Mouse (Mus musculus) lung, embryonic 14.5 days (tissue): ENCODE data around the gene Lclat1. TPM values are rescaled to one million over a fixed set of nuclear protein-coding genes. Genes with fewer than 3 reads are reported as not detected.

Experiments used
- ATAC-seq: fragments of 200-750 bp; cut with Nextera tagmentation; 2 replicates; pipeline ENCODE4 v1.8.0; 2017; ENCODE audit warnings: mild to moderate bottlenecking, moderate TSS enrichment, moderate library complexity; ENCODE audit not compliant: insufficient read depth
- DNase-seq: peaks from one replicate; pipeline ENCODE4 v3.0.0-alpha.2; 2015
- H3K27ac ChIP-seq: fragments of 300-500 bp; sonication (generic); 2 replicates; pipeline ENCODE4 v1.5.1; 2014; ENCODE audit warnings: low read depth, mild to moderate bottlenecking, moderate library complexity
- H3K27me3 ChIP-seq: fragments of 300-500 bp; sonication (generic); 2 replicates; pipeline ENCODE4 v1.6.1; 2014; ENCODE audit warnings: low read length, control low read depth; ENCODE audit not compliant: insufficient read depth
- H3K36me3 ChIP-seq: fragments of 300-500 bp; sonication (generic); 2 replicates; pipeline ENCODE4 v1.6.1; 2014; ENCODE audit warnings: control low read depth; ENCODE audit not compliant: insufficient read depth
- H3K4me1 ChIP-seq: fragments of 300-500 bp; sonication (generic); 2 replicates; pipeline ENCODE4 v1.6.1; 2014; ENCODE audit warnings: antibody characterized with exemption, control low read depth; ENCODE audit not compliant: insufficient read depth
- H3K4me2 ChIP-seq: fragments of 300-500 bp; sonication (generic); 2 replicates; pipeline ENCODE4 v1.6.1; 2014; ENCODE audit warnings: mild to moderate bottlenecking
- H3K4me3 ChIP-seq: fragments of 300-500 bp; sonication (generic); 2 replicates; pipeline ENCODE4 v1.5.1; 2014; ENCODE audit warnings: low read depth, low read length
- H3K9ac ChIP-seq: fragments of 300-500 bp; sonication (generic); 2 replicates; pipeline ENCODE4 v1.6.1; 2014
- H3K9me3 ChIP-seq: fragments of 300-500 bp; sonication (generic); 2 replicates; pipeline ENCODE4 v1.6.1; 2016; ENCODE audit warnings: low read depth, low read length, control low read depth
- CTCF ChIP-seq: IDR thresholded peaks from 2 replicates; pipeline ENCODE4 v1.5.1; 2016; ENCODE audit warnings: antibody characterized with exemption, low read depth
- WGBS: fragments of 180-500 bp; shearing (Covaris S2); extraction: QIAGEN DNeasy Blood & Tissue Kit; methylation state at CpG from one replicate; pipeline ENCODE4 v1.1.7; 2014; 5-methylcytosine and 5-hydroxymethylcytosine counted together
- polyA plus RNA-seq: library from polyadenylated mRNA; unstranded; fragments of >200 nt; fragmentation: Nextera tagmentation; extraction: Ambion mirVana; gene quantifications from 2 replicates; pipeline ENCODE4 v1.2.1, GENCODE M21; 2014

Lclat1 gene
- polyA plus RNA-seq, 1 experiment from 2014 or later: 23.0 TPM

DNA sequence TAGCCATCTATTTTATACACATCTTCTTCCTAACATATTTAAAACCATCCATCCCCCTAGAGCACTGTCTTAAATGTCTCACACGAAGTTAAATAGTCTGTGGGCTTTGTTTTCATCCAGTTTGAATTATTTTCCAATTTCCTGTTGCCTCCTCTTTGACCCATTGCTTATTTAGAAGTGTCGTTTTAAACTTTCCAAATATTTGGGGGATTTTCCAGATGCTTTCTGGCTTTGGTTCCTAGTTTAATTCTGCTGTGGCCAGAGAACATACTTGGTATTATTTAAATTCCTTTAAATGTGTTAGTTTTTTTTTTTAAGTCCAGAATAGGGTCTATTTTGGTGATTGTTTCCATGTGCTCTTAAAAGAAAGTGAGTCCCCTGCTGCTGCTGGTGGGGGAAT, 176.5 kb downstream of the Lclat1 start:
- 18% methylated on average over 2 of the region's 2 CpGs for WGBS
- Histone ChIP-seq H3K36me3 (no peaks in the 10 kb centered on the region), H3K4me3 (no peak overlapping the region), H3K9me3 (no peaks in the 10 kb centered on the region), H3K27me3 (no peaks in the 10 kb centered on the region), H3K4me1 (no peaks in the 10 kb centered on the region), H3K27ac (no peak overlapping the region), H3K9ac (no peak overlapping the region), H3K4me2 (no peak overlapping the region)
- ATAC-seq (no peak), DNase-seq (peak; percentile 69)
- no peak for TF ChIP-seq CTCF

Other genes starting within 250 kb of the Lclat1 start
- 6.4 and 6.8 TPM in 2 replicates for gene Lbh, start 189.7 kb upstream of the Lclat1 start, polyA plus RNA-seq